Mouse (Mus musculus) heart, adult 2 months (tissue): ENCODE measurements at regions not wholly inside any gene's neighbourhood (a gene's known extent, or its start where the extent isn't known, plus 50 kb on each side); places are given as distances from the start of the nearest gene placed in this dataset.

Experiments
- DNase-seq, 2 experiments: peaks; one replicate each; pipeline ENCODE4 v3.0.0; 2021
- H3K27ac ChIP-seq: fragments of 200-600 bp; 2 replicates; pipeline ENCODE4 v1.8.1; 2022
- H3K27me3 ChIP-seq: fragments of 200-500 bp; 2 replicates; pipeline ENCODE4 v1.6.1; 2012; ENCODE audit warnings: mild to moderate bottlenecking, low read length, inconsistent platforms, mixed read lengths; ENCODE audit not compliant: control insufficient read depth, insufficient read depth
- H3K36me3 ChIP-seq: fragments of 200-500 bp; 2 replicates; pipeline ENCODE4 v1.6.1; 2012; ENCODE audit warnings: low read length, inconsistent platforms; ENCODE audit not compliant: control insufficient read depth, insufficient read depth
- H3K4me1 ChIP-seq: fragments of 200-500 bp; 2 replicates; pipeline ENCODE4 v1.6.1; 2011; ENCODE audit warnings: low read length; ENCODE audit not compliant: control insufficient read depth, insufficient read depth
- H3K4me3 ChIP-seq: fragments of 200-600 bp; 2 replicates; pipeline ENCODE4 v1.8.1; 2022
- H3K79me2 ChIP-seq: fragments of 200-500 bp; replicated peaks from 2 replicates; pipeline ENCODE4 v1.6.1; 2012; ENCODE audit warnings: mild to moderate bottlenecking, inconsistent platforms, low read length, moderate library complexity, mixed read lengths; ENCODE audit not compliant: control insufficient read depth, insufficient read depth
- H3K9ac ChIP-seq: fragments of 200-500 bp; 2 replicates; pipeline ENCODE4 v1.6.1; 2012; ENCODE audit warnings: low read depth, mild to moderate bottlenecking, control low read depth, inconsistent platforms, low read length, mixed read lengths
- CTCF ChIP-seq: fragments of 200-600 bp; IDR thresholded peaks from 2 replicates; pipeline ENCODE4 v1.8.1; 2022; ENCODE audit warnings: antibody characterized with exemption, mild to moderate bottlenecking, moderate library complexity
- EP300 ChIP-seq: fragments of 200-500 bp; IDR thresholded peaks from 2 replicates; pipeline ENCODE4 v1.6.1; 2011; ENCODE audit warnings: low read depth, low read length, control low read depth; ENCODE audit not compliant: insufficient read depth
- POLR2A ChIP-seq: fragments of 200-500 bp; IDR thresholded peaks from 2 replicates; pipeline ENCODE4 v1.6.1; 2011; ENCODE audit warnings: mild to moderate bottlenecking, low read depth, low read length, control low read depth; ENCODE audit not compliant: insufficient read depth
- WGBS: fragments of 180-500 bp; shearing (Covaris S2); methylation state at CpG from one replicate; pipeline ENCODE4 v1.1.7; 2018; 5-methylcytosine and 5-hydroxymethylcytosine counted together
- intact Hi-C: fragments of 180-260 bp; cut with DNase I; formaldehyde crosslinking; loops from one replicate; pipeline ENCODE4 v1.15.1; 2025

- H3K27me3 ChIP-seq = no peaks in the 10 kb centered on the region
- H3K4me1 ChIP-seq = no peaks in the 10 kb centered on the region
- intact Hi-C loops = no loop called here
- no peak overlapping the region for H3K4me3 ChIP-seq
- TF ChIP-seq CTCF = no peak
- no peak for TF ChIP-seq EP300
- no peaks in the 10 kb centered on the region for H3K79me2 ChIP-seq
- H3K9ac ChIP-seq = no peak overlapping the region
- 47% methylated on average over 3 of the region's 3 CpGs for whole genome bisulfite sequencing
- H3K27ac ChIP-seq = no peak overlapping the region
- H3K36me3 ChIP-seq = no peaks in the 10 kb centered on the region
- DNase-seq = no peak
Measured at GRCm38 (mm10) chr7:133328717-133329116, 204.6 kb upstream of the Ctbp2 start.

- no peak for DNase-seq
- Histone ChIP-seq H3K4me1 (no peaks in the 10 kb centered on the region), H3K27ac (no peak overlapping the region), H3K36me3 (no peaks in the 10 kb centered on the region), H3K9ac (no peak overlapping the region), H3K27me3 (no peaks in the 10 kb centered on the region), H3K4me3 (no peak overlapping the region), H3K79me2 (no peaks in the 10 kb centered on the region)
- WGBS = 54% methylated on average over 7 of the region's 7 CpGs
- TF ChIP-seq POLR2A (no peak), EP300 (no peak), CTCF (no peak)
- intact Hi-C loops = no loop called here
Measured at GRCm38 (mm10) chr7:133325548-133326190, 201.5 kb upstream of the Ctbp2 start.

DNA sequence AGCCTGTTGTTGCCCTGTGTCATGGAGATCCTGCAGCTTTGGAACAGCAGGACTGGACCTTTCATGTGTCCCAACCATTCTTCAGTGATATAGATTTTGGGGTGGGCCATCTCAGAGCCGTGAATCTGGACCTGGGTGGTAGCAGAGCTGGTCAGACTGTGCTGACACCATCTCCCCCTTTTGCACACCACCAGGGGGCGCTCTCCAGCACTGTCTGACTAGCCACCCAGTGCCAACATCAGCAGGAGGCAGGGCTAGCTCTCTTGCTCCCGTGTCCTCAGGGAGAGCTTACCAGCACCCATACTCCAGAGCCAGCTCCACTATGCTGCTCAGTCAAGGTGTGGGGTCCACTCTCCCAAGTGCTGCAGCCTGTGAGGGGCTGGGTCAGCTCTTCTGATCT is 199.8 kb upstream of the Ctbp2 start:
- H3K4me1 ChIP-seq = no peaks in the 10 kb centered on the region
- intact Hi-C loops = no loop called here
- WGBS = 75% methylated on average over 3 of the region's 3 CpGs

GRCm38 (mm10) chr7:133317511-133317910 is 193.4 kb upstream of the Ctbp2 start:
- Histone ChIP-seq H3K4me3 (no peak overlapping the region), H3K27me3 (no peaks in the 10 kb centered on the region), H3K9ac (no peak overlapping the region), H3K27ac (no peak overlapping the region), H3K79me2 (no peaks in the 10 kb centered on the region), H3K4me1 (peaks cover 4% of the 10 kb centered on the region; the same call in 1 of the 2 replicates), H3K36me3 (no peaks in the 10 kb centered on the region)
- TF ChIP-seq CTCF = no peak
- TF ChIP-seq EP300 = no peak
- TF ChIP-seq POLR2A = no peak
- no peak for DNase-seq
- intact Hi-C loops = no loop called here

More for the DNA sequence above, 199.8 kb upstream of the Ctbp2 start:
- no peak overlapping the region for H3K4me3 ChIP-seq
- no peak overlapping the region for H3K9ac ChIP-seq
- TF ChIP-seq CTCF = peak; percentile 20; the same call in 1 of the 2 replicates
- TF ChIP-seq EP300 = no peak
- H3K36me3 ChIP-seq = no peaks in the 10 kb centered on the region
- H3K27me3 ChIP-seq = no peaks in the 10 kb centered on the region
- DNase-seq = no peak
- no peaks in the 10 kb centered on the region for H3K79me2 ChIP-seq
- H3K27ac ChIP-seq = no peak overlapping the region

DNA sequence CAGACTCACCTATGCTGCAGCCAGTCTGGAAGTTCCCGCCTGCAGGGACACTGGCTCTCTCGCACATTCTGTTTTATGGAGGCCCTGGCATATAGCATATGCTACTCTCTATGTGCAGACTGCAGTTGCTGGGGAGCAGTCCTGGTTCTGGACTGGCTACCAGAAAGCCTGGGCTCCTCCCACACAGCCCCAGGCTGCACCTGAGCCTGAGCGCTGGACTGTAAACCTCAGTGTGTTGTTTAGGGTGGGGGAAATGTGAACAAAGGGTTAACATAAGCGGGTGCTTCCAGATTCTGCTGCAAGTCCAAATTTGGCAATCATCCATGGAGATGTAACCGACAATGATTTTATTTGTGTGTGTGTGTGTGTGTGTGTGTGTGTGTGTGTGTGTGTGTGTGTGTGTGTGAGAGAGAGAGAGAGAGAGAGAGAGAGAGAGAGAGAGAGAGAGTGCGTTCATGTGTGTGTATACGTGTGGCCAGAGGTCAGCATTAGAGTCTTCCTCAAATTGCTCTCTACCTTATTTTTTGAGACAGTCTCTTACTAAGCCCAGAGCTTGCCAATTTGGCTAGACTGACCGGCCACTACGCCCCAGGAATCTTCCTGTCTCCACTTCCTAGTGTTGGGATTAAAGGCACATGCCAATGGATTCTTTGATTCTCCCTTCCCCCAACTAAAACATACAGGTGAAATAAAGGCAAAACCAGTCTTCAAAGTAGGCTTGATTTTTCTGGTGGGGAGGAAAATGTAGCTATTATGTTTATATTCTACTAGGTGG is 192.7 kb upstream of the Ctbp2 start:
- no peak overlapping the region for H3K27ac ChIP-seq
- no peaks in the 10 kb centered on the region for H3K36me3 ChIP-seq
- no peaks in the 10 kb centered on the region for H3K79me2 ChIP-seq
- H3K27me3 ChIP-seq = no peaks in the 10 kb centered on the region
- DNase-seq = no peak
- intact Hi-C loops = no loop called here
- H3K9ac ChIP-seq = no peak overlapping the region
- H3K4me1 ChIP-seq = peaks cover 4% of the 10 kb centered on the region; the same call in 1 of the 2 replicates
- no peak overlapping the region for H3K4me3 ChIP-seq
- 35% methylated on average over 9 of the region's 9 CpGs for WGBS
- TF ChIP-seq EP300 = no peak
- no peak for TF ChIP-seq POLR2A
- no peak for TF ChIP-seq CTCF
